Mouse (Mus musculus) kidney, adult 2 months (tissue): ENCODE data around the gene Urad.

Experiments used
- CTCF ChIP-seq: fragments of 200-500 bp; conservative IDR thresholded peaks from 2 replicates; pipeline ENCODE4 v1.5.1; 2011; ENCODE audit warnings: low read depth, mild to moderate bottlenecking, control low read depth, low read length, moderate library complexity, mixed read lengths; ENCODE audit not compliant: insufficient read depth, insufficient read length
- POLR2A ChIP-seq: fragments of 200-500 bp; IDR thresholded peaks from one replicate; pipeline ENCODE4 v1.6.1; 2011; ENCODE audit warnings: low read depth, low read length, control low read depth

- TF ChIP-seq CTCF (peak; percentile 63), POLR2A (no peak)
Observed at GRCm38 (mm10) chr5:147331547-147331946, 9.3 kb upstream of the Urad start.
